Mouse (Mus musculus): ENCODE results near the gene Olfr1161. TPM values are rescaled to one million over a fixed set of nuclear protein-coding genes. Genes with fewer than 3 reads are reported as not detected.
"Not testable (repeated sequence)": the region's sequence is repeated elsewhere in the genome, so short reads cannot be mapped to it uniquely, and the experiment has no call there.

The Olfr1161 gene
- polyA plus RNA-seq (2016; fragmentation: Nextera tagmentation; extraction: Ambion mirVana), result not detected in 2 replicates

DNA sequence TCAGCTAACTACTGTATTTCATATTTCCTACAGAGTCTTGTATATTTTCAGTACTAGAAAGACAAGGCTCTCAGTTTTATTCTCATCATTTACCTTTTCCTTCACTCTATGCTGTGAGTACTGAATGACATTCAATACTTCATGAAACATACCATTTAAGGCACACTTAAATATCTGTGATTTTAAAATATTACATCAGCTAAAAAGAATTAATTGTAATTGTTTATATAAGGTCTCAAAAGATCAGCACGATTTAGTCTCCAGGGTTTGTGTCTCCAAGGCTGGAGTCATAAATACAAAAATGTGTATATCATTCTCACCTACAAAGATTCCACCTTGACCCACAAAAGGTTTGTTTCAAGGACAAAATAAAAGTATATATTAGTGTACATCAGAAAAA lies at the start of gene Olfr1161:
Olfr1161 (plus strand) TSS at position 301 of the 400 bp plus-strand sequence.
- not testable (repeated sequence) for DNase-seq (ENCODE audit: low spot score); H3K4me3 ChIP-seq; H3K27ac ChIP-seq (replicated peaks); H3K27me3 ChIP-seq (replicated peaks; ENCODE audit: low read depth, poor library complexity, severe bottlenecking); H3K4me1 ChIP-seq; H3K9me3 ChIP-seq; H3K36me3 ChIP-seq (replicated peaks)
- 85% methylated on average over 1 of the region's 1 CpGs for WGBS

DNA sequence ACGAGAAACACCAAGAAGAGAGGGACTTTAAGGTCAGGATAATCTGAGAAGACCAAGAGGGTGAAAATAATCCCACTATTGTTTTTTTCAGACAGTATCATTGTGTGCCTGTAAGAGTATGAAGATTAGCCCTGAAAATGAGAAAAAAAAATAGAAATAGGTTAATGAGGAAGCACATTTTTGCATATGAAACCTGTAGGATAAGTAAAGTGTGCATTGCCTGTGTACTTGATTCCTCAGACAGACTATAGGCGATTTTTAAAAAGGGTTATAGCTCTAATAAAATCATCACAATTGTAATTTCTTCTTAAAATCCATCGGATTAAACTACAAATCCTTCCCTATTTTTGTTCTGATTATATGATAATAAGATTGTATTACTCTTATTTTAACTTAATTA lies 48.0 kb upstream of the Olfr1161 start, which contains the start of gene Olfr74:
Olfr74 (minus strand) TSS at position 101 of the 400 bp plus-strand sequence.
- no peak within 1 kb of the TSS for H3K27ac ChIP-seq (replicated peaks)
- H3K36me3 ChIP-seq (replicated peaks), result no peaks in the 10 kb centered on the region
- H3K4me1 ChIP-seq, result no peaks in the 10 kb centered on the region
- H3K4me3 ChIP-seq, result no peak within 1 kb of the TSS
- no peaks in the 10 kb centered on the region for H3K9me3 ChIP-seq
- WGBS, result 80% methylated on average over 3 of the region's 3 CpGs
- no peak for DNase-seq (ENCODE audit: low spot score)
- no peaks in the 10 kb centered on the region for H3K27me3 ChIP-seq (replicated peaks; ENCODE audit: low read depth, poor library complexity, severe bottlenecking)

DNA sequence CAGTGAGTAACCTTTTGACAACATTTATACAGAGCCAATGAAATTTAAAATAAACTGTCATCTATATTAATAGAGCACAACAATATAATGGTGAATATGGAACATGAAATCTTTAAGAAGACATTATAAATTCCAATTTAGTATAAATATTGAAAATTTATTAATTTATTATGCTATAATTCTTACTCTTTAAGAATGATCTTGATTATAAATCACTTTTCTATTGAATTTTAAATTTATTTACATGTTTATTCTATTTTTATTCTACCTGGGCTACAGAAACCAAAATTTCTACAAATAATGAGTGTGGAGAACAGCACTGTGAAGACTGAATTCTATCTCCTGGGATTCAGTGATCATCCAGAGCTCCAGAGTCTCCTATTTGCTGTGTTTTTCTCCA lies 32.8 kb upstream of the Olfr1161 start, which contains the start of gene Olfr1158:
Olfr1158 (plus strand) TSS at position 301 of the 400 bp plus-strand sequence.
- Histone ChIP-seq H3K9me3 (no peaks in the 10 kb centered on the region), H3K4me3 (no peak within 1 kb of the TSS), H3K36me3 (replicated peaks) (no peaks in the 10 kb centered on the region), H3K4me1 (no peaks in the 10 kb centered on the region), H3K27me3 (replicated peaks; ENCODE audit: low read depth, poor library complexity, severe bottlenecking) (no peaks in the 10 kb centered on the region), H3K27ac (replicated peaks) (no peak within 1 kb of the TSS)
- DNase-seq (ENCODE audit: low spot score), result no peak

DNA sequence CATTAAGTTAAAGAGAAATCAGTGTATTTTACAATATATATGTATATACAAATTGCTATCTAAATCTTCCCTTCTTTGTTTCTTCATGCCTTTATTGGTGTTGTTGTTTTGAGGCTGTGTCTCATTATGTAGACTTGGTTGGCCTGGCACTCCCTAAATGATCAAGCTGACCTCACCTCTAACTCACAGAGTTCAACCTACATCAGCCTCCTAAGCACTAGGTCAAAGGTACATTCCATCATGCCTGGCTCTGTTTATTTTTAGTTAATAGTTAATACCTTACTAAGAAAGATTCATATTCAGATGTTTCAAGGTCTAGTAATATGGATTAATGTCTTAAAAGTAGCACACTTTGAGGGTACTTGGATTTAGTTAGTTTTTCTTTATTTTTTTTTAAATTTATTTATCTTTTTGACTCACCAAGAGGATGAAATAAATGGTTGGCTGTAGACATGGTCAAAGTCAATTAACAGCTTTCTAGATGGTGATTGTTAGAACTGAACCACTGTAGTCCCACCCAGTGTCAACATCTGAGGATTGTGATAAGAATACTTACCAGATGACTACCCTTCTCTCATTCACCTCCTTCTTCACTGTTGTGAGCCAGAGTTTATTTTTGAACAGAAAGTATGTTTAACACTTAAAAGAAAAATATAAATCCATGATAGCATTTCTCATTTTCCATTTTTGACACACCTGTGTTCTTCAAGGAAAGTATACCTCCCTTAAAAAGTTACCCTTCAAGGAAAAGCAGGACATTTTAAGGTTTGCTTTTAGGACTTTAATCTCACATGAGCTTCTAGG lies 14.9 kb upstream of the Olfr1161 start, which contains the start of gene Olfr1160:
Olfr1160 (minus strand) TSS at position 754 of the 804 bp plus-strand sequence.
- H3K4me3 ChIP-seq, result no peak within 1 kb of the TSS
- no peaks in the 10 kb centered on the region for H3K9me3 ChIP-seq
- H3K36me3 ChIP-seq (replicated peaks), result no peaks in the 10 kb centered on the region
- no peaks in the 10 kb centered on the region for H3K27me3 ChIP-seq (replicated peaks; ENCODE audit: low read depth, poor library complexity, severe bottlenecking)
- DNase-seq (ENCODE audit: low spot score), result no peak
- H3K4me1 ChIP-seq, result no peaks in the 10 kb centered on the region
- H3K27ac ChIP-seq (replicated peaks), result no peak within 1 kb of the TSS

DNA sequence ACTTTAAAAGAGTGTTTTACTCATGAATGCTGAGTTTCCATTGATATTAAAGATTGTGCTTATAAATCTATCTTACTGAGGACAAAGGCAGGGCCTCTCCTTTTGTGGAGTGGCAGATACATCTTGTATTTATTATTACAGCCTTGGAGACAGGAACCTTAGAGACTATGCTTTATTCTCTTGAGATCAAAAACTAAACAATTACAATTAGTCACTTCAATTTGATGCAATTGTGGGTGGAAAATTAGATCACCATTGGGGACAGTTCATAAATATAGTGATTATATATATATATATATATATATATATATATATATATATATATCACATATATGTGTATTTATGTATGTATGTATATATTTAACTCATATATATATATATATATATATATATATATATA lies 15.0 kb downstream of the Olfr1161 start, which contains the start of gene Olfr73:
Olfr73 (minus strand) TSS at position 101 of the 400 bp plus-strand sequence.
- H3K27ac ChIP-seq (replicated peaks), result no peak within 1 kb of the TSS
- no peak for DNase-seq (ENCODE audit: low spot score)
- no peaks in the 10 kb centered on the region for H3K4me1 ChIP-seq
- H3K9me3 ChIP-seq, result no peaks in the 10 kb centered on the region
- H3K4me3 ChIP-seq, result no peak within 1 kb of the TSS
- no peaks in the 10 kb centered on the region for H3K36me3 ChIP-seq (replicated peaks)
- H3K27me3 ChIP-seq (replicated peaks; ENCODE audit: low read depth, poor library complexity, severe bottlenecking), result no peaks in the 10 kb centered on the region

DNA sequence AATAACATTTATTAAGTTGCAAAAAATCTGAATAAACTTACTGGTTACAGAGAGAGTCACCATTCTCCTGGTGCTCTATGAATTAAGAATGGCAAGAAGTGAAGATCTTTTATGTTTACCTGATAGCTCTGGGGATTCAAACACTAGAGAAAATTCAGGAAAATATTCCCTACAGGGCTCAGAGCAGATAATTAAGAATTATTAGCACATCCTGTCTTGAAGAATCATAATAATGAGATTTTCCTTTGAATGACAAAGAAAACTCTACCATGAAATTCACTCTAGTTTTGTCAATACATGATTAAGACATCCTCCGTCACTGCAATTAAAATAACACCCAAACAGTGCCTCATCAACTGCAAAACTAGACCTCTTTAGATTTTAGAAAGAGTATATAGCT lies 28.5 kb downstream of the Olfr1161 start, which contains the start of gene Olfr1162:
Olfr1162 (minus strand) TSS at position 101 of the 400 bp plus-strand sequence.
- Histone ChIP-seq H3K4me3 (no peak within 1 kb of the TSS), H3K9me3 (no peaks in the 10 kb centered on the region), H3K27ac (replicated peaks) (no peak within 1 kb of the TSS), H3K27me3 (replicated peaks; ENCODE audit: low read depth, poor library complexity, severe bottlenecking) (no peaks in the 10 kb centered on the region), H3K4me1 (no peaks in the 10 kb centered on the region), H3K36me3 (replicated peaks) (no peaks in the 10 kb centered on the region)
- WGBS, result 84% methylated on average over 1 of the region's 1 CpGs
- DNase-seq (ENCODE audit: low spot score), result no peak

DNA sequence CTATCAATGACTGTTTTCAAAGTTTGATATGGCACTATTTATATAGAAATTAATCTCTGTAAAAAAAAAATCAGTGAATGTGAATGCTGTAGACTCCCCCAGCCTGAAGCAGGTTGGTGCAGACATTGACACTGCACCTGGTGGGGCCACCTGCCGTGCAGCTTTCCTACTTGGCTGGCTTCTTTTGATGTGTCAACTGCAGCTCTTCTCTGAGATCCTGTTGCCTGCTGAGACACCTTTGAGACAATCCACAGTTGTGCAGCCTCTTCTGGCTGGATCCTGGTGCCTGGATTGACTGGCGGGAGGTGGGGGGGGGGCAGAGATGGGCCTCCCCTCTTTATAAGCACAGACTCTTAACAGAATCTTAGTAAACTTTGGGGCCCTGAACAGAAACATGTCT lies 41.0 kb downstream of the Olfr1161 start:
- H3K4me1 ChIP-seq, result no peaks in the 10 kb centered on the region
- no peak for DNase-seq (ENCODE audit: low spot score)
- 83% methylated on average over 2 of the region's 2 CpGs for WGBS

DNA sequence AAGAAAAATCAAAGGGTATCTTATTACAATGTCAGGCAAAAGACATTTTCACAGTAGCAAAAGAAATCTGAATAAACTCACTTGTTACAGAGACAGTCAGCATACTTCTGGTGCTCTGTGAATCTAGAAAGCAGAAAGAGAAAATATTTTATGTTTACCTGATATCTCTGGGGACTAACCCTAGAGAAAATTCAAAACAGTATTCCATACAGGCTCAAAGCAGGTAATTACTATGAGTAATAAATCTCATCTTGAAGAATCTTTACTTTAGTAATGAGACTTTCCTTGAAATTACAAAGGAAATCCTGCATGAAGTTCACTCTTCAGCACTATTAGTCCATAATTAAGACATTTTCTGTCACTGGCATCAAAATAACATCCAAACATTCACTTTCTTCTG lies 49.2 kb downstream of the Olfr1161 start, which contains the start of gene Olfr1163:
Olfr1163 (minus strand) TSS at position 101 of the 400 bp plus-strand sequence.
- no peak for DNase-seq (ENCODE audit: low spot score)
- H3K36me3 ChIP-seq (replicated peaks), result no peaks in the 10 kb centered on the region
- no peaks in the 10 kb centered on the region for H3K4me1 ChIP-seq
- no peaks in the 10 kb centered on the region for H3K27me3 ChIP-seq (replicated peaks; ENCODE audit: low read depth, poor library complexity, severe bottlenecking)
- H3K4me3 ChIP-seq, result no peak within 1 kb of the TSS
- no peak within 1 kb of the TSS for H3K27ac ChIP-seq (replicated peaks)
- H3K9me3 ChIP-seq, result no peaks in the 10 kb centered on the region

More for the DNA sequence above, 41.0 kb downstream of the Olfr1161 start:
- H3K9me3 ChIP-seq, result no peaks in the 10 kb centered on the region
- no peaks in the 10 kb centered on the region for H3K27me3 ChIP-seq (replicated peaks; ENCODE audit: low read depth, poor library complexity, severe bottlenecking)
- no peak overlapping the region for H3K4me3 ChIP-seq
- no peaks in the 10 kb centered on the region for H3K36me3 ChIP-seq (replicated peaks)
- H3K27ac ChIP-seq (replicated peaks), result no peak overlapping the region

Other genes with a start within 250 kb of the Olfr1161 start
- gene Olfr152, start 243.3 kb upstream of the Olfr1161 start, polyA plus RNA-seq (2016; fragmentation: Nextera tagmentation; extraction: Ambion mirVana), result not detected in 2 replicates
- gene Olfr1143, start 222.2 kb upstream of the Olfr1161 start, polyA plus RNA-seq (2016; fragmentation: Nextera tagmentation; extraction: Ambion mirVana), result not detected in 2 replicates
- gene Olfr1145, start 213.0 kb upstream of the Olfr1161 start, polyA plus RNA-seq (2016; fragmentation: Nextera tagmentation; extraction: Ambion mirVana), result not detected in 2 replicates
- not detected in 2 replicates for gene Olfr1148, start 192.2 kb upstream of the Olfr1161 start, polyA plus RNA-seq (2016; fragmentation: Nextera tagmentation; extraction: Ambion mirVana)
- not detected in 2 replicates for gene Olfr1150-ps1, start 178.8 kb upstream of the Olfr1161 start, polyA plus RNA-seq (2016; fragmentation: Nextera tagmentation; extraction: Ambion mirVana)
- gene Olfr1151, start 166.9 kb upstream of the Olfr1161 start, polyA plus RNA-seq (2016; fragmentation: Nextera tagmentation; extraction: Ambion mirVana), result not detected in 2 replicates
- not detected in 2 replicates for gene Olfr1152, start 156.3 kb upstream of the Olfr1161 start, polyA plus RNA-seq (2016; fragmentation: Nextera tagmentation; extraction: Ambion mirVana)
- not detected in 2 replicates for gene Olfr1153, start 127.8 kb upstream of the Olfr1161 start, polyA plus RNA-seq (2016; fragmentation: Nextera tagmentation; extraction: Ambion mirVana)
- not detected in 2 replicates for gene Olfr1154, start 117.6 kb upstream of the Olfr1161 start, polyA plus RNA-seq (2016; fragmentation: Nextera tagmentation; extraction: Ambion mirVana)
- not detected in 2 replicates for gene Olfr1155, start 77.6 kb upstream of the Olfr1161 start, polyA plus RNA-seq (2016; fragmentation: Nextera tagmentation; extraction: Ambion mirVana)
- not detected in 2 replicates for gene Olfr1156, start 69.7 kb upstream of the Olfr1161 start, polyA plus RNA-seq (2016; fragmentation: Nextera tagmentation; extraction: Ambion mirVana)
- not detected in 2 replicates for gene Olfr1157, start 54.5 kb upstream of the Olfr1161 start, polyA plus RNA-seq (2016; fragmentation: Nextera tagmentation; extraction: Ambion mirVana)
- gene Olfr74, start 48.1 kb upstream of the Olfr1161 start, polyA plus RNA-seq (2016; fragmentation: Nextera tagmentation; extraction: Ambion mirVana), result not detected in 2 replicates
- not detected in 2 replicates for gene Olfr1158, start 32.7 kb upstream of the Olfr1161 start, polyA plus RNA-seq (2016; fragmentation: Nextera tagmentation; extraction: Ambion mirVana)
- not detected in 2 replicates for gene Olfr1160, start 14.5 kb upstream of the Olfr1161 start, polyA plus RNA-seq (2016; fragmentation: Nextera tagmentation; extraction: Ambion mirVana)
- 0.05 TPM in 1 of 2 replicates, not detected in the other for gene Olfr73, start 14.9 kb downstream of the Olfr1161 start, polyA plus RNA-seq (2016; fragmentation: Nextera tagmentation; extraction: Ambion mirVana)
- gene Olfr1162, start 28.4 kb downstream of the Olfr1161 start, polyA plus RNA-seq (2016; fragmentation: Nextera tagmentation; extraction: Ambion mirVana), result not detected in 2 replicates
- not detected in 2 replicates for gene Olfr1163, start 49.1 kb downstream of the Olfr1161 start, polyA plus RNA-seq (2016; fragmentation: Nextera tagmentation; extraction: Ambion mirVana)
- not detected in 2 replicates for gene Olfr1164, start 71.2 kb downstream of the Olfr1161 start, polyA plus RNA-seq (2016; fragmentation: Nextera tagmentation; extraction: Ambion mirVana)
- not detected in 2 replicates for gene Olfr1166, start 105.5 kb downstream of the Olfr1161 start, polyA plus RNA-seq (2016; fragmentation: Nextera tagmentation; extraction: Ambion mirVana)
- not detected in 2 replicates for gene Olfr1167, start 132.4 kb downstream of the Olfr1161 start, polyA plus RNA-seq (2016; fragmentation: Nextera tagmentation; extraction: Ambion mirVana)
- not detected in 2 replicates for gene Olfr1168, start 159.1 kb downstream of the Olfr1161 start, polyA plus RNA-seq (2016; fragmentation: Nextera tagmentation; extraction: Ambion mirVana)
- not detected in 2 replicates for gene Olfr1170, start 205.6 kb downstream of the Olfr1161 start, polyA plus RNA-seq (2016; fragmentation: Nextera tagmentation; extraction: Ambion mirVana)

Measured in embryonic facial prominence, embryonic 10.5 days (tissue).